Mouse (Mus musculus) CD4-positive, CD25-positive, alpha-beta regulatory T cell (primary cell): ENCODE data around the gene Olfml2b. TPM values are rescaled to one million over a fixed set of nuclear protein-coding genes. Genes with fewer than 3 reads are reported as not detected.

Source experiments
- polyA plus RNA-seq: library from polyadenylated mRNA; unstranded; fragments of 100-300 nt; shearing (Covaris generic); gene quantifications from one replicate; pipeline ENCODE4 v1.2.1, GENCODE M21; 2017

Gene Olfml2b
- polyA plus RNA-seq: not detected

DNA sequence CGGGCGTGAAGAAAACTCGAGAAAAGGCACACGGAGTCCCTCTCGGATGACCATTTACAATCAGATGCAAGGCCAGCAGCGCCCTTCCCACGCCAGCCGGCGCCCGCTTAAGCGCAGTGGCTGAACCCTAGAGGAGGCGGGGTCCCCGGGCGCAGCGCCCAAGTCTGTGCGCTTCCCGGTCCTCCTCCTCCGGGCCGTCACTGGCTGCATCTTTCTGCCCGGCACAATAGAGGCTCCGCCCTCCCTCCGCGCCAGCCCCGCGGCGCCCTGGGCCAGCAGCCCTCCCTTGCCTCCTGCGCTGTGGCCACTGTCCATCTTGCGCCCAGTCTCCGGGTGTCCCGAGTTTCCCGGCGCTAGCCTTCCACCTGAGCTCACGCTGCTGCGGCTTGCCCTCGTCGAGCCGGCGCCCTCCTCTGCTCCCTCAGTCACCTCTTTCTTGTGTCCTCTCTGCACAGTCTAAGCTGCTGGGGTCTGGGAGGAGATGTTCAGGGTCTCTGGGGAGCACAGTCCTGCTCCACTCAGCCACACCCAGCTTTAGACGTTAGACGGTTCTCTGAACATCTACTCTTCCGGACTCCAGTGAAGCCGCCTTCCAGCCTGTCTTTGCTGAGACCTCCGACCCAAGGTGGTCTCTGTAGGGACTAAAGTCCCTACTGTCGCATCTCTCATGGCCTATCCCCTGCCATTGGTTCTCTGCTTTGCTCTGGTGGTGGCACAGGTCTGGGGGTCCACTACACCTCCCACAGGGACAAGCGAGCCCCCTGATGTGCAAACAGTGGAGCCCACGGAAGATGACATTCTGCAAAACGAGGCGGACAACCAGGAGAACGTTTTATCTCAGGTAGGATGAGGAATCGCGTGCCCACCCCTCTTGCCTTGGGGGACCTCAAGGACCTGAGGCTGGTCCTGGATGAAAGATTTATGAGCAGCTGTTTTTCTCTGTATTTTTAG, at the start of gene Olfml2b:
TSS of gene Olfml2b (plus strand) at position 278 of the 951 bp plus-strand sequence.

Other genes starting within 250 kb of the Olfml2b start
- 0.13 TPM for gene Nos1ap, start 54.7 kb upstream of the Olfml2b start, polyA plus RNA-seq
- gene Atf6, start 223.2 kb downstream of the Olfml2b start, polyA plus RNA-seq: 6.8 TPM
- gene Gm26620, start 240.5 kb downstream of the Olfml2b start, polyA plus RNA-seq: not detected
- 39.2 TPM for gene Dusp12, start 241.0 kb downstream of the Olfml2b start, polyA plus RNA-seq